Mouse (Mus musculus) subcutaneous adipose tissue, adult 2 months (tissue): Measurements from ENCODE around the gene Kif23. TPM values are rescaled to one million over a fixed set of nuclear protein-coding genes. Genes with fewer than 3 reads are reported as not detected.

Experiments used
- polyA plus RNA-seq: library from polyadenylated mRNA; depleted of rRNA; stranded (reverse); fragments of >200 nt; gene quantifications from 2 replicates; pipeline ENCODE4 v1.2.3, GENCODE M21; 2012; ENCODE audit warnings: low replicate concordance; rRNA removed

Gene Kif23
- 0.87 and 4.7 TPM in 2 replicates for polyA plus RNA-seq

DNA sequence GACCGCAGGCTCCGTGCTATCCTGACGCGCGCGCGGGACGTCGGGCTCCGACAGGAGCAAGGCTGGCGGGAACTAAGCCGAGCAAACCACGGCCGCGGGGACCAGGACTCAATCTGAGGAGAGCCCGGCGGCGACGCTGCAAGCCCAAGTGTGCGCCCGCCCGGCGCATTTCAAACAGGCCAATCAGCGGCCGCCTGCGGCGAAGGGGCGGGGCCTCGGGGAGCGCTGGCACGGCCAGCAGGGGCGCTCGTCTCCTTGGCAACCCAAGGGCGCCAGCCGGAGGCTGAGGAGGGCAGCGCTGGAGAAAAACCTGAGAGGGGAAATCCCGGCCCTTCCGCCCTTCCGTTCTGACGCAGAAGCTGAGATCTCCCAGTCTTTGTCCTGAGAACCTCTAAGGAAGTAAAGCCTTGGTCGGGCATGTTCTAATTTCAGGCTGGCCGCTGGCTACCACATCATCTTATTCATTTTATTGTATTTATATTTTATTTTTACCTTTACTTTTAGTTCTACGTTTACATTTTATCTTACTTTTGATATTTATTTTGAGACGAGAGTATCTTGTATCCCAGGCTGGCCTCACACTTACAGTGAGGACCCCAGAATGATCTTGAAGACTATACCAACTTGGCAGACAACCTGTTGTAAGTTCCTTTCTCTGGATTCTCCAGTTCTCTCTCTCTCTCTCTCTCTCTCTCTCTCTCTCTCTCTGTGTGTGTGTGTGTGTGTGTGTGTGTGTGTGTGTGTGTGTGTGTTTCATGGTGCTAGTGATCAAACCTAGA is at the start of gene Kif23:
Kif23 (minus strand) TSS at position 152 of the 779 bp plus-strand sequence.

DNA sequence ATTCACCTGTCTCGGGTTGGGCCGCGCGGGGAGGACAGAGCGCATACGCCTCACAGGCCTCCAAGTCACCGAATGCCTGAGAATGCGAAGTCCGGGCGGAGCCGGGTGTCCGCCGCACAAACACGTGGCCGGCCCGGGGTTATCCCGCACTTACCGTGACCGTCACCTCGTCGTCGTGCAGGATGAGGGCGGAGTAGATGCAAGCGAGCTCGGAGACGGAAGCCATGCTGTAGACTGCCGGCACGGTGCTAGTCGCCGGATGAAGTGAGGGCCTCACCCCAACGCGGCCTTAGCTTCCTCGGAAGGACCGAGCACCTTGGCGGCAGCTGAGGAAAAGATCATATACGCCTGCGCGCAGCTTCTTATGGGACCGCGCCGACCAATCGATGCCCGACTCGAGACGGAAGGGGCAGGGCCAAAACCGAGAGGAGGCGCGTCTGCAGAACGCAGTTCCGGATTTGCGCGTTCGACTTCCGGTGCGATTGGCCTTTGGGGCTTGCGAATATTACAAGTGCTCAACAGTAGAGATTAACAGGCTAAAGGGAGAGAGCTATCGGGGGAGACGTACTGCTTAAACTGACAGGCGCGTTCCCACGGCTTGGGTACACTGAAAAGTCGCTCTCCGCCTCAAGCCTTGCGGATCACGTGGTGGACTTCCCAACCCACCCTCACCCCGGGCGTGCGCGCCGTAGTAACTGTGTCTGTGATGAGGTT is 32.2 kb downstream of the Kif23 start, which contains the start of gene Rplp1:
Rplp1 (minus strand) TSS at position 340 of the 714 bp plus-strand sequence.

Other genes with a start within 250 kb of the Kif23 start
- gene Rplp1, start 32.2 kb downstream of the Kif23 start, polyA plus RNA-seq: 3,653 and 8,071 TPM in 2 replicates
- 0.50 and 4.5 TPM in 2 replicates for gene Paqr5, start 80.1 kb upstream of the Kif23 start, polyA plus RNA-seq
- gene Glce, start 175.9 kb upstream of the Kif23 start, polyA plus RNA-seq: 7.7 and 9.5 TPM in 2 replicates